Mouse (Mus musculus) olfactory bulb, adult 2 months (tissue): Measurements from ENCODE around the gene Tnfrsf1b. TPM values are rescaled to one million over a fixed set of nuclear protein-coding genes. Genes with fewer than 3 reads are reported as not detected.

ENCODE experiments used
- H3K27ac ChIP-seq: fragments of 200-500 bp; 2 replicates; pipeline ENCODE4 v1.5.1; 2012; ENCODE audit warnings: low read depth, low read length; ENCODE audit not compliant: insufficient read depth
- H3K4me1 ChIP-seq: fragments of 200-500 bp; 2 replicates; pipeline ENCODE4 v1.6.1; 2012; ENCODE audit warnings: low read length; ENCODE audit not compliant: control insufficient read depth, insufficient read depth
- H3K4me3 ChIP-seq: fragments of 200-500 bp; 2 replicates; pipeline ENCODE4 v1.5.1; 2012; ENCODE audit warnings: mild to moderate bottlenecking, low read depth, low read length, moderate library complexity; ENCODE audit not compliant: insufficient read depth
- CTCF ChIP-seq: fragments of 200-500 bp; IDR thresholded peaks from 2 replicates; pipeline ENCODE4 v1.5.1; 2012; ENCODE audit warnings: low read depth, mild to moderate bottlenecking, low read length, moderate library complexity; ENCODE audit not compliant: insufficient read depth
- POLR2A ChIP-seq: fragments of 200-500 bp; IDR thresholded peaks from 2 replicates; pipeline ENCODE4 v1.6.1; 2012; ENCODE audit warnings: mild to moderate bottlenecking, low read depth, low read length, moderate library complexity; ENCODE audit not compliant: insufficient read depth
- WGBS: fragments of 180-500 bp; shearing (Covaris S2); methylation state at CpG from one replicate; pipeline ENCODE4 v1.1.7; 2018; 5-methylcytosine and 5-hydroxymethylcytosine counted together
- polyA plus RNA-seq: library from polyadenylated mRNA; stranded (reverse); fragments of >200 nt; gene quantifications from 2 replicates; pipeline ENCODE4 v1.2.4, GENCODE M21; 2012; ENCODE audit warnings: low replicate concordance; ENCODE audit not compliant: missing spikeins, insufficient read depth, insufficient read length

Tnfrsf1b gene
- polyA plus RNA-seq, 1 experiment = not detected

GRCm38 (mm10) chr4:145229524-145230163 lies 17.0 kb downstream of the Tnfrsf1b start:
- TF ChIP-seq POLR2A = no peak
- no peak for TF ChIP-seq CTCF
- no peak overlapping the region for H3K27ac ChIP-seq
- H3K4me1 ChIP-seq = no peaks in the 10 kb centered on the region
- H3K4me3 ChIP-seq = no peak overlapping the region
- 80% methylated on average over 5 of the region's 5 CpGs for WGBS

GRCm38 (mm10) chr4:145229051-145229450 lies 17.6 kb downstream of the Tnfrsf1b start:
- no peak overlapping the region for H3K4me3 ChIP-seq
- TF ChIP-seq POLR2A (no peak), CTCF (no peak)
- H3K27ac ChIP-seq = no peak overlapping the region
- H3K4me1 ChIP-seq = no peaks in the 10 kb centered on the region
- 93% methylated on average over 6 of the region's 6 CpGs for WGBS

- no peak for TF ChIP-seq CTCF
- TF ChIP-seq POLR2A = no peak
- H3K4me3 ChIP-seq = no peak overlapping the region
- H3K4me1 ChIP-seq = peaks cover 8% of the 10 kb centered on the region
- H3K27ac ChIP-seq = no peak overlapping the region
- 95% methylated on average over 4 of the region's 4 CpGs for whole genome bisulfite sequencing
These were observed 22.1 kb downstream of the Tnfrsf1b start for GRCm38 (mm10) chr4:145224613-145225012.

- 60% methylated on average over 8 of the region's 8 CpGs for WGBS
- TF ChIP-seq CTCF = no peak
- no peak for TF ChIP-seq POLR2A
- H3K27ac ChIP-seq = no peak overlapping the region
- H3K4me3 ChIP-seq = no peak overlapping the region
- H3K4me1 ChIP-seq = peaks cover 8% of the 10 kb centered on the region
These were observed 24.6 kb downstream of the Tnfrsf1b start for GRCm38 (mm10) chr4:145222064-145222463.

- H3K4me3 ChIP-seq = no peak overlapping the region
- TF ChIP-seq CTCF (no peak), POLR2A (no peak)
- H3K27ac ChIP-seq = no peak overlapping the region
- H3K4me1 ChIP-seq = peaks cover 8% of the 10 kb centered on the region
- WGBS = 78% methylated on average over 2 of the region's 2 CpGs
These were observed 25.3 kb downstream of the Tnfrsf1b start for GRCm38 (mm10) chr4:145221379-145221778.

- Histone ChIP-seq H3K4me1 (peaks cover 8% of the 10 kb centered on the region), H3K4me3 (no peak overlapping the region), H3K27ac (no peak overlapping the region)
- WGBS = 80% methylated on average over 1 of the region's 1 CpGs
- TF ChIP-seq CTCF (no peak), POLR2A (no peak)
These were observed 26.7 kb downstream of the Tnfrsf1b start for GRCm38 (mm10) chr4:145220001-145220400.

GRCm38 (mm10) chr4:145219240-145219985 lies 27.3 kb downstream of the Tnfrsf1b start:
- Histone ChIP-seq H3K4me1 (peaks cover 10% of the 10 kb centered on the region), H3K27ac (no peak overlapping the region), H3K4me3 (no peak overlapping the region)
- 67% methylated on average over 15 of the region's 15 CpGs for WGBS
- TF ChIP-seq CTCF (no peak), POLR2A (no peak)

GRCm38 (mm10) chr4:145217837-145218236 lies 28.8 kb downstream of the Tnfrsf1b start:
- peaks cover 10% of the 10 kb centered on the region for H3K4me1 ChIP-seq
- TF ChIP-seq CTCF = no peak
- no peak for TF ChIP-seq POLR2A
- 71% methylated on average over 5 of the region's 5 CpGs for WGBS
- H3K4me3 ChIP-seq = no peak overlapping the region
- H3K27ac ChIP-seq = no peak overlapping the region

GRCm38 (mm10) chr4:145217046-145217445 lies 29.6 kb downstream of the Tnfrsf1b start:
- Histone ChIP-seq H3K4me3 (no peak overlapping the region), H3K4me1 (peaks cover 6% of the 10 kb centered on the region), H3K27ac (no peak overlapping the region)
- TF ChIP-seq POLR2A (no peak), CTCF (no peak)
- 84% methylated on average over 6 of the region's 6 CpGs for WGBS

GRCm38 (mm10) chr4:145215396-145215795 lies 31.3 kb downstream of the Tnfrsf1b start:
- 81% methylated on average over 2 of the region's 2 CpGs for WGBS
- TF ChIP-seq POLR2A (no peak), CTCF (no peak)
- Histone ChIP-seq H3K27ac (no peak overlapping the region), H3K4me1 (peaks cover 2% of the 10 kb centered on the region; the same call in 1 of the 2 replicates), H3K4me3 (no peak overlapping the region)
